Mouse (Mus musculus) large intestine, adult 2 months (tissue): ENCODE measurements around the gene Cwc25. TPM values are rescaled to one million over a fixed set of nuclear protein-coding genes. Genes with fewer than 3 reads are reported as not detected.
"Not testable (repeated sequence)": the region's sequence is repeated elsewhere in the genome, so short reads cannot be mapped to it uniquely, and the experiment has no call there.

Experiments
- DNase-seq: peaks from one replicate; pipeline ENCODE4 v3.0.0-alpha.2; 2012; ENCODE audit warnings: low read depth, low spot score
- WGBS: fragments of 180-500 bp; shearing (Covaris S2); methylation state at CpG from one replicate; pipeline ENCODE4 v1.1.7; 2018; 5-methylcytosine and 5-hydroxymethylcytosine counted together
- polyA plus RNA-seq: library from polyadenylated mRNA; depleted of rRNA; stranded (reverse); fragments of >200 nt; gene quantifications from 2 replicates; pipeline ENCODE4 v1.2.3, GENCODE M21; 2012

Cwc25 gene
- polyA plus RNA-seq, 1 experiment = 5.1 TPM

- no peak for DNase-seq
- 3% methylated on average over 1 of the region's 1 CpGs for WGBS
Measured at GRCm38 (mm10) chr11:97802194-97802470, 35.8 kb upstream of the Cwc25 start.

- DNase-seq = peak; percentile 89
- 10% methylated on average over 8 of the region's 8 CpGs for WGBS
Measured at GRCm38 (mm10) chr11:97801409-97802193, 35.2 kb upstream of the Cwc25 start.

DNA sequence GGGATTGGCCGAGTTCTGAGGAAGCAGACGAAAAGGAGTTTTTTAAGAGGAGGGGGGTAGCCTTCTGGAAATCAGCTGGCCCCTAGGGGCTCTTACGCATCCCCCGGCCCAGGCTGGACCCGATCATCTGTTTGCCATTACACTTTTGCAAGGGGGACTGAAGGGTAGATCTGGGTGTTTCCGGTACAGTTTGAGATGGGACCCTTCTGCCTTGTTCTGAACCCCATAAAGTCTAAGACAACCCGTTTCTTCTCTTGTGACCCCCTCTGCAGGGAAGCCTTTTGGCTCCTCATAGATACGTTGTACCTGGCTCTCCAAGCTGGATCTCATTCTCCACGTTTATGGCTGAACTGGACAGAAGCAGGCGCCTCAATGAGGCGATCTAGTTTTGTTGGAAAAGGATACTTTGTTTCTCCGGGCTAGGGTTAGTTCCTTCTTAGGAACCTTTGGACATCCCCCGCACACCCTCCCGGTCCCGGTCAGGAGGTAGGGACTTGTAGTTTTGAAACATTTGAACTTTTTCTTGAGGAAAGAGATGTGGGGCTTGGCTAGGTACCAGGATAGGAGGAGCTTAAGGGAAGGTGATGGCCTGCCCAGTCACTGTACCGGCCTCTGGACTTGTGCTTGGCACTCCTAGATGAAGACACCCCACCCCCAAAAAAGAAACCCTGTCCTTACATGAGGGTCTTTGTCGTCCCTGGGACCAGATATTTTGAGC is 34.5 kb upstream of the Cwc25 start:
- DNase-seq = no peak
- WGBS = 2% methylated on average over 17 of the region's 17 CpGs

GRCm38 (mm10) chr11:97799994-97800690 is 33.8 kb upstream of the Cwc25 start:
- under 1% methylated on average over 35 of the region's 43 CpGs for WGBS
- DNase-seq = no peak

GRCm38 (mm10) chr11:97799146-97799993 is 33.0 kb upstream of the Cwc25 start:
- WGBS = under 1% methylated on average over 71 of the region's 71 CpGs
- DNase-seq = no peak

GRCm38 (mm10) chr11:97798782-97799145 is 32.4 kb upstream of the Cwc25 start, which contains the start of gene Lasp1:
Gene Lasp1 (plus strand): TSS chr11:97799000.
- under 1% methylated on average over 11 of the region's 11 CpGs for WGBS
- DNase-seq = no peak

DNA sequence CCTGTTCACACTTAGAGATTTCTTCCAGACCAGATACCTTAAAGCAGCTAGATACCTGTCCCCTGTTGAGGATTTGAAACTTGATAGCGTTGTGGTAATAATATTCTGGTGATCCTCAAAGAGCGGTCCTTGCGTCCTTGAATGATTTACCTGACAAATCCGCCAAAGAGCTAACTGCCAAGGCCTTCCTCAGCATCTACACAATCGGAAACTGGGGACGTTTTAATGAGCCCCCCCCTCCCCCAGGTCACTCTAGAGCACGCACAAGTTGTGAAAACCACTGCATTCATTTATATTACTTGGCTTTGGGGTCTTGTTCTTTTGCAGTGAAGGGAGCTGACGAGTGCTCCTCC is 31.7 kb upstream of the Cwc25 start:
- DNase-seq = no peak
- 63% methylated on average over 8 of the region's 8 CpGs for WGBS

DNA sequence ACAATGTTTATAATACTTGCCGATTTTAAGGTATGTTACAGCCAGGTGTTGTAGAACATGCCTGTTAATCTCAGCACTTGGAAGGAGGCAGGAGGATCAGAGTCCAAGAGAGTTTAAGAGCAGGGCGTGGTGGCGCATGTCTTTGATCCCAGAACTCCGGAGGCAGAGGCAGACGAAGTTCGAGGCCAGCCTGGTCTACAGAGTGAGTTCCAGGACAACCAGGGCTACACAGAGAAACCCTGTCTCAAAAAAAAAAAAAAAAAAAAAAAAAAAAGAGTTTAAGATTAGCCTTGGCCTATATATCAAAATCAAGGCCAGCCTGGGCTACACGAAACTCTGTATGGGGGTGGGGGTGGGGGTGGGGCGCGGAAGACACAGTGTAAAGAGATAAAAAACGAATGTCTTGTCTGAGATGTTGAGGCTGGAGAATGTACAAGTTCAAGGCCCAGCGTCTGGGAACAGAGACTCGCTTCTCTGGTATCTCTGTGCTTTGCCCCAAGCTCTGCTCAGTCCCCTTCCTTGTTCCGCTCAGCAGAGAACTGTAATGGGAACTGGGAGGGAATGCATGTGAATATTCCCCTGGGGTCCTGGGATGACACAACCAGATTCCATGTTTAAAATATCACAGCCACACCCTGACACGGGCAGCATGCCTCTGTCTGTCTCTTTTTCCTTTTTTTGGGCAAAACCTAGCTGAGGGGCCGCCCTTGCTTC is 31.2 kb upstream of the Cwc25 start:
- no peak for DNase-seq
- 58% methylated on average over 15 of the region's 15 CpGs for WGBS

GRCm38 (mm10) chr11:97796910-97797309 is 30.6 kb upstream of the Cwc25 start:
- DNase-seq = no peak
- 5% methylated on average over 6 of the region's 6 CpGs for WGBS

DNA sequence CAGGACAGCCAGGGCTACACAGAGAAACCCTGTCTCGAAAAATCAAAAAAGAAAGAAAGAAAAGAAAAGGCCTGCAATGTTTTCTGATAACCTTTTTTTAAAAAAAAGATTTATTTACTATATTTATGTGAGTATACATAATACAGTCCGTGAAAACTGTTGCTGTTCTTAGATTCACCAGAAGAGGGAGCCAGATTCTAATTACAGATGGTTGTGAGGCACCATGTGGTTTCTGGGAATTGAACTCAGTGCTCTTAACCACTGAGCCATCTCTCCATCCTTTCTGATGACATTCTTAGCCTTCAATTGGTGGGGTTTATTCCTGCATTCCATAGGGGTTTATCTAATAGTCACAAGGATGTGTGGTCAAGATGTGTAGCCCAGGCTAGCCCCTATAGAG is 26.8 kb upstream of the Cwc25 start:
- WGBS = 2% methylated on average over 2 of the region's 2 CpGs
- no peak for DNase-seq

DNA sequence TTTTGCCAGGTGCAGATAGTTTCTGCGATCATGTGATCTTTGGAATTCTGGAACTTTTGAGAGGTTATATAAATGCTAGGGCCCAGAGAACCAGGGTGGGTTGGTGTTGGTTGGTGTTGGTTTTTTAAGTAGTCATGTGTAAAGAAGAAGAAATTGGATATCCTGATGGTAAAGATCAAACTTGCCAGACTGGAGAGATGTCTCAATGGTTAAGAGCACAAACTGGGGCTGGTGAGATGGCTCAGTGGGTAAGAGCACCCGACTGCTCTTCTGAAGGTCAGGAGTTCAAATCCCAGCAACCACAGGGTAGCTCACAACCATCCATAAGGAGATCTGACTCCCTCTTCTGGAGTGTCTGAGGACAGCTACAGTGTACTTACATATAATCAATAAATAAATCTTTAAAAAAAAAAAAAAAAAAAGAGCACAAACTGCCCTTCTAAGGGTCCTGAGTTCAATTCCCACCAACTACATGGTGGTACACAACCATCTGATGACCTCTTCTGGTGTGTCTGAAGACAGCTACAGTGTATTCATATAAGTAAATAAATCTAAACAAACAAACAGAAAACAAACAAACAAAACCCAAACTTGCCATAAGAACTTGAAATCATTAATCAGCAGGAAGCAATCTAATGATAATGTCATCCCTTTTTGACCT is 24.6 kb upstream of the Cwc25 start:
- DNase-seq = not testable (repeated sequence)
- WGBS = 80% methylated on average over 2 of the region's 2 CpGs

DNA sequence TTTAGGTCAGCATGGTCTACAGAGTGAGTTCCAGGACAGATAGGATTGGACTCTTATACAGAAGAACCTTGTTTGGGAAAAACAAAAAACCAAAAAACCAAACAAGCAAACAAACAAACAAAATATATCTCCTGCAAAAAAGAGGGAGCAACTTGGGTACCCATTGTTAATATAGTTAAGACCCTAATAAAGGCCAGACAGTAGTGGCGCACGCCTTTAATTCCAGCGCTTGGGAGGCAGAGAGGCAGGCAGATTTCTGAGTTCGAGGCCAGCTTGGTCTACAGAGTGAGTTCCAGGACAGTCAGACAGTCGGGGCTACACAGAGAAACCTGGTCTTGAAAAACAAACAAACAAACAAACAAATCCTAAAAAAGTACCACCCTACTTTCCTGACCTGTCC is 23.4 kb upstream of the Cwc25 start:
- 87% methylated on average over 5 of the region's 5 CpGs for WGBS
- DNase-seq = no peak

DNA sequence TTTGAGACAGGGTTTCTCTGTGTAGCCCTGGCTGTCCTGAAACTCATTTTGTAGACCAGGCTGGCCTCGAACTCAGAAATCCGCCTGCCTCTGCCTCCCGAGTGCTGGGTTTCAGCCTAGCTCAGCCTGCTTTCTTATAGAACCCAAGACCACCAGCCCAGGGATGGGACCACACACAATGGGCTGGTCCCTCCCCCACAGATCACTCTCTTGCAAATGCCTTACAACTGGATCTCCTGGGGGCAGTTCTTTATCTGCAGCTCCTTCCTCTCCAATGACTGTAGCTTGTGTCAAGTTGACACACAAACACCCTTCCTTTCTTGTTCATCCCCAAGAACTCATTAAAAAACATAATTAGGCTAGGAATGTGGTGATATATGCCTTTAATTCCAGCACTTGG is 21.6 kb upstream of the Cwc25 start:
- DNase-seq = no peak
- WGBS = 89% methylated on average over 3 of the region's 3 CpGs

- no peak for DNase-seq
- under 1% methylated on average over 10 of the region's 10 CpGs for WGBS
Measured at GRCm38 (mm10) chr11:97782564-97782895, 16.2 kb upstream of the Cwc25 start.

GRCm38 (mm10) chr11:97781832-97782563 is 15.6 kb upstream of the Cwc25 start, which contains the start of gene Rpl23:
Gene Rpl23 (minus strand): TSS chr11:97782437.
- WGBS = under 1% methylated on average over 67 of the region's 67 CpGs
- DNase-seq = no peak

DNA sequence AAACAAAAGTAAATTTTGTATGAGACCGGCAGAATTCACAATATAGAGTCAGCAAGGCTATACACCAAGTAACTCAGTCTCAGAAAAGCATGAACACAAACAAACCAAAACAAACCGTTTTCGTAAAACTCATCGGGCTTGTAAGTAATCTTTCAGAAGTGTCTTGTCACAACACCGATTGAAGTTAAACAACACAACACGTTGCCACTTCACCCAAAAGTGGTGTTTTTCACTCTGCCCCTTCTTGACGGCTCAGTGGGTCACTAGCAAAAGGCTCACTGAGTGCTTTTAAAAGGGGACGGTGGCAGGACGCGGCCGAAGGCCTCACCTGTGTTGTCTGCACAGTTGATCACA is 15.1 kb upstream of the Cwc25 start:
- DNase-seq = no peak
- WGBS = under 1% methylated on average over 11 of the region's 11 CpGs

GRCm38 (mm10) chr11:97779968-97780701 is 13.8 kb upstream of the Cwc25 start:
- DNase-seq = no peak
- 50% methylated on average over 2 of the region's 2 CpGs for WGBS

- 77% methylated on average over 1 of the region's 1 CpGs for WGBS
Measured at GRCm38 (mm10) chr11:97778918-97779317, 12.6 kb upstream of the Cwc25 start.

More at GRCm38 (mm10) chr11:97778918-97779317, 12.6 kb upstream of the Cwc25 start:
- DNase-seq = no peak
